Mouse (Mus musculus) WW6 (cell line): ENCODE measurements around the gene Rnf152.

ENCODE experiments used
- DNase-seq: peaks from one replicate; pipeline ENCODE4 v3.0.0-alpha.2; 2013; ENCODE audit warnings: low read depth, low spot score

The Rnf152 gene

DNA sequence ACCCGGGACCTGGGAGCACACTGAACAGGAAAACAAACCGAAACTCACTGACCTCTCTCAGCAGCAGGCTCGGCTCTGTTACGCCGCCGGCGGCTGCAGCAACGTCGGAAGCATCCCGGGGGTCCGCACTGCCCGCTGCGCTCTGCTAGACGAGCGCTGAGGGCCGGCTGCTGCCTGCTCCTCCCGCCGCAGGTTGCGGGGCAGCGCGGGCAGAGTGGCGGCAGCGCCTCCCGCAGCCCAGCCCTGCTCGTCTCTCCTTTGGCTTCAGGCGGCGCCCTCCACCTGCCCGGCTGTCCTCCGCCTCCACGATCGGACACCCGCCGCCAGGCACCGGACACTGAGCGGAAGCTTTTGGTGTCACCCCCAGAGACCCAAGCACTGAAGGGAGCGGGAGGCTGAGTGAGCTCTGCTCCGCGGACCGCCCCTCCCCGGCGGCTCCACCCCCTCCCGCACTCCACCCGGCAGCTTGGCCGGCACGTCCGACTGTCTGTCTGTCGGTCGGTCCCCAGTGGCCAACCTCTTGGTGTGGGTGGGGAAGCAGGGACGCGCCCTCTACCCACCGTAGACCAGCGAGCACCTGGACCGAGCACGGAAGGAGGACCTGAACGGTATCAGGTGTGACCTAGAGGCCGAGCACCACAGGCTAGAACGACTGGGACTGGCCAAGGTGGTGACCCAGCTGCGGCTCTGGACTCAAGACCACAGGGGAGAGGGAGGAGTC lies at the start of gene Rnf152:
TSS of gene Rnf152 (minus strand) at position 420 of the 721 bp plus-strand sequence.
- DNase-seq, result no peak

DNA sequence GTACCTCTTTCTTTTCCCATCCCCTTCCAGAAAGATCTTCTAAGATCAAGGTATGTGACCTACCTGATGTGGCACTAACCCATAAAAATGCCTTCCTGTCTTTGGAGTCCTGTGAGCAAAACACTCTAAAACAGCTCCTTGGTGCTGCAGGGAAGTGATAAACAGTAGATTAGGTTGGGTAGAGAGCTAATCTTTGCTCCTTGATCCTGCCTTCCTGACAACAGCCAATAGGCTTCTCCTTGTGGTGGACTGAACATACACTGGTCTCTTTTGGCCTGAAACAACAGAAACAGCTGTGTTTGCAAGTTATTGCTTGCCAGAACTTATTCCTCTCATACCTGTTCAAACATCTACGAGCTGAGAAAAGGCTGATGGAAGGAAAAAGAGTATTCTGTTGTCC lies 46.3 kb upstream of the Rnf152 start:
- DNase-seq, result no peak

- no peak for DNase-seq
Measured at GRCm38 (mm10) chr1:105384141-105384937, 27.8 kb upstream of the Rnf152 start.

GRCm38 (mm10) chr1:105377546-105377945 lies 21.0 kb upstream of the Rnf152 start:
- DNase-seq, result no peak

GRCm38 (mm10) chr1:105374618-105375017 lies 18.1 kb upstream of the Rnf152 start:
- DNase-seq, result no peak

DNA sequence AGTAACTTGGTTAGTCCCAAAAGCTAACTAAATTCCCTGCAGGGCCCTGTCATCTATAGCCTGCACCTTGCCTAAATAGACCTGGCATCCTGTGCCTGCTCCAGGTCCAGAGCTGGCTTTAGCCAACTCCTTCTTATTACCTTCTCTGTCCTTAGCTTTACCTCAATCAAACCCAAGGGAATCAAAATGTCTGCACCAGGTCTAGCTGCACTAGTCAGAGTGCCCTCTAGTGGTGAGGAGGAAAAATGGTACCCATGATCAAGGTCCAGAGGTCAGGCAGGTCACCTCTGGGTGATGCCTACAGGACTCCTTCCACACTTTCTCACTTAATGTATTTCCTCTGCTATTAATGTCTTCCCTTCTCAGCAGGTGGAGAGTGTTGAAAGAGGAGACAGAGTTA lies 6.2 kb upstream of the Rnf152 start:
- DNase-seq, result no peak

- no peak for DNase-seq
Measured at GRCm38 (mm10) chr1:105358896-105359295, 2.4 kb upstream of the Rnf152 start.

GRCm38 (mm10) chr1:105355910-105356290 lies 610 bp downstream of the Rnf152 start:
- no peak for DNase-seq

- no peak for DNase-seq
Measured at GRCm38 (mm10) chr1:105354901-105355891, 1.3 kb downstream of the Rnf152 start.

GRCm38 (mm10) chr1:105351806-105352205 lies 4.7 kb downstream of the Rnf152 start:
- DNase-seq, result no peak

DNA sequence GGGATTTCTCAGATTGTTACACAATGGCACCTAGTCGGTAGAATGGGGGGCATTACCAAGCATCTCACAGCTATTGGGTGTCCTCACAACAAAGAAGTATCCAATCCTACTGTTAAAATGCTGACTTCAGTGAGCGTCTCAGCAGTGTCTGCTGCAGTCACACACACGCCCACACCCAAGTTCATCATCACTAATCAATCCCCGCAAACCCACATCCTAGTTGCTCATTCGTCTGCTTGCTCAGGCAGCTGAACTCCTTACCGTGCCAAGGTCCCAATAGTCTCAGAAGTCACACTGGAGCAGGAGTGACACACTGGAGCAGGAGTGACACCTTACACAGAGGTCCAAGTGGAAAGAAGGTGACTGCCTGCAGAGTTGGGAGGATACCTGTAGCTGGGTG lies 14.2 kb downstream of the Rnf152 start:
- no peak for DNase-seq

- no peak for DNase-seq
Measured at GRCm38 (mm10) chr1:105340943-105341342, 15.6 kb downstream of the Rnf152 start.

GRCm38 (mm10) chr1:105337397-105337796 lies 19.1 kb downstream of the Rnf152 start:
- no peak for DNase-seq

DNA sequence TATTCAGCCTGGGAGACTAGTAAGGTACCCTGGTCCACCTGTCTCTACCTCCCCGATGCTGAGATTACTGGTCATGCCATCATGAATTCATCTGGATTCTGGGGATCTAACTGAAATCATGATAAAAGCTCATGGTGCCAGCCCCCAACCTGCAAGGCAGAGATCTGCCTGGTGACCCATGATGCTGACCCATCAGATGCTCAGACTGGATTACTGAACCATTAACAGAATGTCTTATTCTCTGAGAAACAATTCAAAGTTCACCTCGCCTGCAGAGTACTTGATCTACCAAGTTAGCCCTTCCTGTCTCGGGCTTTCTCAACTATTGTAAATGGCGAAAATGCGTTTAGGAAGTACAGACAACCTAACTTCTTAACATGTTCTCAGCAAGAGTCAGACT lies 20.4 kb downstream of the Rnf152 start:
- DNase-seq, result no peak

- no peak for DNase-seq
Measured at GRCm38 (mm10) chr1:105332087-105332731, 24.3 kb downstream of the Rnf152 start.

GRCm38 (mm10) chr1:105331605-105332004 lies 24.9 kb downstream of the Rnf152 start:
- no peak for DNase-seq

DNA sequence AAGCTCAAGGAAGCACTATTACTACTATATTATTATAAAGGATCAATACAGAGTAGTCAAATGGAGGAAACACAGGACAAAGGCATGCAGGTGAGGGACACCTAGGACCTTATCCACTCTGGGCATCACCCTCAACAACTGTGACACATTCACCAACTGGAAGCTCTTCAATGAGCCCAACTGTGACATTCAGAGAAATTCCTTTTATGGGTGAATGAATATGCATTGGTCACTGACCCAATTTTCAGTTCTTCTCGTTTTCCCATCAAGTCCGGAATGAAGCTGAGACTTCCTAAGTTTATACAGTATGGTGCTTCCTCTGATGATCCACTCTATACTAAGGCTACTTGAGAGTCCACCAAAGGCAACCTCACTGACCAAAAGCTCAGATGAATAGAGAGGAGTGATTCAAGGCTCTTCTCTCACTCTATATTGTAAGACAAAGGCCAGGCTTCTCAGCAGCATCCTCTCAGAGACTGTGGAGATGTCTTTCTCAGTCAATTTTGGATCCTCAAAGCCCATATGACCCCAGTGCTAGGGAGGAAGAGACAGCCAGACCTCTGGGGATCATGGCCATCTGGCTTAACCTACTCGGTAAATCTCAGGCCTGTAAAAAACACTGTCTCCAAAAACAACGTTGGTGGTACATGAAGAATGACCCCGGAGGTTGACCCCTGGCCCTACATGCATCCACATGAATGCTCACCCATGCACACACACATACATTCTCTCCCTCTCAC lies 25.8 kb downstream of the Rnf152 start:
- no peak for DNase-seq

- DNase-seq, result no peak
Measured at GRCm38 (mm10) chr1:105327789-105328188, 28.7 kb downstream of the Rnf152 start.

DNA sequence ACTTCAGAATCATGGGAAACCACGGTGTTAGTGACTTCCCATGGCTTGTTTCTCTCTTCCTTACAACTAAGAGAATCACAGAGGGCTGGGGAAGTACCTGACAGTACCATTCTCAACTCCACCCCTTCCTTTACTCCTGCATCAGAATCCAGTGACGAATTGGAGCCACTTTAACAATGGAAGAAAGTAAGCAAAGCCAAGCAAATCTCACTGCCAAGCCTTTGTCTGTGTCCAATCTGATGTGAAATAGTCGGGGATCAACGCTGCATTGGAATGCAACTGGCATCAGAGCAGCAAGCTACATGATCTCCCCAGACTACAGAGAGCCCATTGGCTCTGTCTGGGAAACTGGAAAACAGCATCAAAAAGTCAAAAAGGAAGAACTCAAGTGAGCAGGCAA lies 31.9 kb downstream of the Rnf152 start:
- no peak for DNase-seq

GRCm38 (mm10) chr1:105314010-105314800 lies 42.3 kb downstream of the Rnf152 start:
- DNase-seq, result no peak
